Mouse (Mus musculus): ENCODE measurements at regions not wholly inside any gene's neighbourhood (a gene's known extent, or its start where the extent isn't known, plus 50 kb on each side); places are given as distances from the start of the nearest gene placed in this dataset.

DNA sequence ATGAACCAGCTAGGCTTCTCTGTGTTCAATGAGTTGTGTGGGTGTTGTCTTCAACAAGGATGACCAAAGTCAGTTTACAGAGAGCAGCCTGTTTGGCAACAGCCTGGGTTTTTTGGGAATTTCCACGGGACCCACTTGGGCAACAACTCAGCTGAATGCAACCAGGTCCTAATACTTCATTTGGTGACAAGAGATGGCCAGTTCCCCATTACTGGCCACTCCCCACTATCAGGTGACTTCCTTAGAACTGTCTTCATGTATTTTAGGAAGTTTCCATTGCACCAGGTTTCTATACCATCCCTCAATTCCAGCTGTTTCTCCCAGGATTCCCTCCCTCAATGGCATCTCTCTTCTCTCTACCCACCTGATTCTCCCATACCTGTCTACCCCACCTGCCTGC, 87.7 kb upstream of the Jade1 start:
- TF ChIP-seq CTCF (IDR thresholded peaks at IDR 0.05; ENCODE audit: low read depth, low read length) (no peak), POLR2A (IDR thresholded peaks at IDR 0.05; ENCODE audit: insufficient read depth, low read length) (no peak)
